Mouse (Mus musculus) left cerebral cortex, adult 18-20 months (tissue): Measurements from ENCODE around the gene Mgst2. TPM values are rescaled to one million over a fixed set of nuclear protein-coding genes. Genes with fewer than 3 reads are reported as not detected.

Experiments used
- DNase-seq, 2 experiments: peaks; one replicate each; pipeline ENCODE4 v3.0.0; 2021 to 2022; ENCODE audit warnings: low spot score in 2 of 2, mixed read lengths in 1 of 2
- total RNA-seq, 2 experiments: library from RNA; stranded (reverse); gene quantifications; 2 replicates each; pipeline ENCODE4 v1.2.3; 2021

Mgst2 gene
- total RNA-seq, 2 experiments from 2014 or later: not detected

DNA sequence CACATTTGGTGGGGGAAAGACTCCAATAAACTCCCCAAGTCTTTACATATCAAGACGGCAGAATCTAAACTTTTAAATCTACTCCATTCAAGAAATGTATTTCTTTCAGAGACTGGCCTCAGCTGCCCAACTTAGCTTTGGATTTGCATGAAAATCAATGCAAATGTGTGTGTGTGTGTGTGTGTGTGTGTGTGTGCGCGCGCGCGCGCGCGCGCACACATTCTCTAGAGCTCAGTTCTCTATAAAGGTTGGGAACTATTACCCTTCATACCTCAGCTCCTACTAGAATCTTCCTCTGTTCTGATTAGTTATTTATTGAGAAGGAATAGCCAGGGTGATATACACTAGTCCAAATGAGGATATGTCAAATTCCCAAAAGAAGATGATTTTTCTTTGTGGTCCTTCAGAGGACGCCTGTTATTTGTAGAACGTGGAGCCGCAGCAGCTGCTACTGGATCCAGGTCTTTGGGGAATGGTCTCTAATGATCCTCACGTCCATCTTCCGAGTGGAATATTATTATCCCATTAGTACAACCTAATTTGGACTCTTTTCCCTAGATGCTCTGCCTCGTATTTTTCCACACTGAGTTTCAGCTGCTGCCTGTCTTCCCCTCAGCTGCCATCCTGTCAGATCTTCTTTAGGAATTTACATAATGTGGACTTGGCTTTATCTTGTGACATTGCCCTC is 71.9 kb downstream of the Mgst2 start:
- no peak for DNase-seq

Other genes starting within 250 kb of the Mgst2 start
- 10 to 100 TPM; 41.6 to 51.3 TPM for gene Naa15, start 245.2 kb upstream of the Mgst2 start, total RNA-seq
- gene Rab33b, start 176.4 kb upstream of the Mgst2 start, total RNA-seq: 10 to 100 TPM; 18.5 to 20.9 TPM
- gene Setd7, start 99.5 kb upstream of the Mgst2 start, total RNA-seq: 100 to 1,000 TPM; 125 to 129 TPM